9 mouse cellular contexts compared by ENCODE assay signal in the genomic region with DNA sequence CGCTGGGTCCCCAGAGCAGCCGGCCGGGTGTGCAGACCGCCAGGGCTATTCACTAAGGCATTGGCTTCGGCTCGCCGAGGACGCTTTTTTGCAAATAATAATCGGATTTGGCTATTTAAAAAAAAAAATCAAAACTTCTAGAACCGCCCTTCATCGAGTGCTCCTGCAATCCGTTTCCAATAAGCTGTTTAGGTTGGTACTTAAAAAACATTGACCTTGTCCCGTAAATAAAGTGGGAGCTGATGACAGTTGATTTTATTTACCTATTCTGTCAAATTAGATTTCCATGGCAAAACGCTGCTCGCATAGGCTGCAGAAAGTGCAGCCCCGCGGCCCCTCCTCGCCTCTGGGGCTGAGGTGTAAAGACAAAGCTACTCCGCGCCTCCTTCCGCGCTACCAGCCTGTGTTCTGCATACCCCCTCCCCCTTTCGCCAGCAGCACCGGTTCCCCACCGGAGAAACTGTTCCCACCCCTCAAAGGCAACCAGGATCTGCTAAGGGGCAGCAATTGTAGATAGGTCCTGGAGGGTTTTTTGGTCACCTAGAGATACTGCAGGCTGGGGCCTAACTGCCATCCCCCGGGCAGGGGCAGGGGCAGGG.
A peak's percentile ranks its signal among the peaks of the same experiment; 100 is the strongest.
DNase-seq lines count a peak whose midpoint lies in the region; ATAC-seq and TF ChIP-seq lines count a peak whose summit lies in the region.
"Had no signal": no experiment of that assay in that cellular context is flagged by ENCODE, and none has a peak within 500 bp of the region (broad histone marks: within the 10 kb centered on the region; RNA-seq: fewer than 3 reads in every experiment).

No protein-coding gene starts in this region.

- WGBS in liver, postnatal 0 days (ENCODE audit: insufficient replicate concordance): 3% methylated on average over 26 of the region's 26 CpGs
- 3% methylated on average over 26 of the region's 26 CpGs for WGBS in cerebellum, adult 2 months

- H3K27me3 ChIP-seq in E14TG2a.4 (ENCODE audit: insufficient read depth, low read length): peaks cover 66% of the 10 kb centered on the region
- H3K27me3 ChIP-seq in liver, postnatal 0 days (ENCODE audit: insufficient read depth, low read length): peaks cover 68% of the 10 kb centered on the region
- peaks cover 14% of the 10 kb centered on the region; the same call in 1 of the 2 replicates for H3K27me3 ChIP-seq in cerebellum, adult 2 months (ENCODE audit: control insufficient read depth, insufficient read depth, low read length)

- H3K4me1 ChIP-seq in E14TG2a.4 (replicated peaks; ENCODE audit: low read depth, low read length): peaks cover 46% of the 10 kb centered on the region
- peaks cover 10% of the 10 kb centered on the region for H3K4me1 ChIP-seq in liver, postnatal 0 days (ENCODE audit: insufficient read depth)
- no peaks in the 10 kb centered on the region; the same call in 1 of the 2 replicates for H3K4me1 ChIP-seq in cerebellum, adult 2 months (ENCODE audit: control insufficient read depth, insufficient read depth, low read length)

- no peak for ATAC-seq in liver, postnatal 0 days
- ATAC-seq: inflammation-experienced regulatory T-cells, adult 6 months had no signal

- H3K4me2 ChIP-seq in liver, postnatal 0 days (ENCODE audit: low read depth, low read length): peak overlapping the region; percentile 70

- TF ChIP-seq CTCF in E14TG2a.4 (conservative IDR thresholded peaks at IDR 0.05; ENCODE audit: low read length): no peak
- no peak for TF ChIP-seq CTCF in liver, postnatal 0 days (IDR thresholded peaks at IDR 0.05; ENCODE audit: low read depth)
- no peak for TF ChIP-seq CTCF in cerebellum, adult 2 months (IDR thresholded peaks at IDR 0.05; ENCODE audit: borderline replicate concordance, insufficient read depth, low read depth, low read length)

- no peak overlapping the region for H3K9ac ChIP-seq in liver, postnatal 0 days (replicated peaks)

- H3K4me3 ChIP-seq in E14TG2a.4 (replicated peaks; ENCODE audit: low read length): peak overlapping the region; percentile 69
- peak overlapping the region; percentile 37 for H3K4me3 ChIP-seq in liver, postnatal 0 days (ENCODE audit: low read depth, low read length)
- H3K4me3 ChIP-seq in cerebellum, adult 2 months (replicated peaks; ENCODE audit: insufficient read depth, low read depth, low read length): no peak overlapping the region

- peak; percentile 63 for DNase-seq in ZHBTc4 (ENCODE audit: low read depth, low spot score)
- peak; percentile 15 for DNase-seq in heart, postnatal 4 days
- no peak for DNase-seq in liver, postnatal 0 days
- DNase-seq in thymus, postnatal 4 days: no peak
- DNase-seq in urinary bladder, postnatal 10 days (ENCODE audit: low spot score): no peak
- no peak for DNase-seq in cerebellum, adult 2 months
- DNase-seq in urinary bladder, postnatal 14 days (ENCODE audit: low spot score): no peak

- H3K27ac ChIP-seq in liver, postnatal 0 days (ENCODE audit: low read depth): no peak overlapping the region
- H3K27ac ChIP-seq in cerebellum, adult 2 months (ENCODE audit: insufficient read depth, low read length): no peak overlapping the region

- no peaks in the 10 kb centered on the region for H3K9me3 ChIP-seq in E14TG2a.4 (ENCODE audit: low read length)
- no peaks in the 10 kb centered on the region for H3K9me3 ChIP-seq in liver, postnatal 0 days (ENCODE audit: low read length)

- TF ChIP-seq POLR2A in cerebellum, adult 2 months (IDR thresholded peaks at IDR 0.05; ENCODE audit: borderline replicate concordance, insufficient read depth, low read length): no peak

- H3K36me3 ChIP-seq in E14TG2a.4 (ENCODE audit: insufficient read depth, low read length): no peaks in the 10 kb centered on the region
- no peaks in the 10 kb centered on the region for H3K36me3 ChIP-seq in liver, postnatal 0 days (replicated peaks; ENCODE audit: insufficient read depth, low read length)

- TF ChIP-seq EP300 in liver, postnatal 0 days (IDR thresholded peaks at IDR 0.05; ENCODE audit: low read depth): no peak

Comparison
In these comparisons a context has a peak if more than half of its experiments do, and no peak if none do; other contexts are left out.
1. DNase-seq: peak in ZHBTc4 (single experiment) and heart, postnatal 4 days (single experiment); none in liver, postnatal 0 days (single experiment), thymus, postnatal 4 days (single experiment), urinary bladder, postnatal 10 days (single experiment), cerebellum, adult 2 months (0 of 2) and urinary bladder, postnatal 14 days (single experiment).